Mouse (Mus musculus) megakaryocyte progenitor cell, adult 5-6 weeks (primary cell): ENCODE measurements around the gene Rcan2. TPM values are rescaled to one million over a fixed set of nuclear protein-coding genes. Genes with fewer than 3 reads are reported as not detected.

ENCODE experiments used
- ATAC-seq: replicated peaks from 2 replicates; pipeline ENCODE4 v1.8.0; 2016; ENCODE audit warnings: mild to moderate bottlenecking, moderate TSS enrichment, inconsistent platforms; ENCODE audit not compliant: poor library complexity
- total RNA-seq, 2 experiments: library from RNA; stranded (forward) in 1 of 2; stranded (reverse) in 1 of 2; fragments of 157-497, 149-512 nt in 1 of 2; fragments of 200-1000 nt in 1 of 2; gene quantifications; 2 replicates each; pipeline versions ENCODE4 v1.2.3 to v1.2.4; 2015 to 2017

The Rcan2 gene
- not detected in 2 replicates for total RNA-seq (2015)
- total RNA-seq (2017), result not detected in 2 replicates

DNA sequence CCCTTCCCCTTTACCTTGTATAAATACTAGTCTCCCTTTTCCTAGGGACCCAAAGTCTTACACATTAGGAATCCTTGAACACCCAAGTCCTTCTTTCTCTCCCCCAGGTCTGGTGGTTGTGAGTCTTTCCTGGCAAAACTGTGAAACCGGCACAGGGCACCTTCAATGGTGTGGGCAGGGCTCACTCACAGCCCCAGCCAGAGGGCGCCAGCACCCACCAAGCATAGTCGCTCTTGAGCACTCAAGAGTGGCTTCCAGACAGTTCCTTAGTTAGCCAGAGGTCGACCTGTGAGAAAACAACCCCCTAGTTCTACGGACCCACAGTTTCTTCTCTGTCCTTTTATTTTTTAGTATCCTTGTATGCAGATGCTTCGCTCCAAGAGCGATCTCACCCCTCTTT lies at the start of gene Rcan2:
TSS of gene Rcan2 (plus strand) at position 275 of the 400 bp plus-strand sequence.
- ATAC-seq, result peak; percentile 96

DNA sequence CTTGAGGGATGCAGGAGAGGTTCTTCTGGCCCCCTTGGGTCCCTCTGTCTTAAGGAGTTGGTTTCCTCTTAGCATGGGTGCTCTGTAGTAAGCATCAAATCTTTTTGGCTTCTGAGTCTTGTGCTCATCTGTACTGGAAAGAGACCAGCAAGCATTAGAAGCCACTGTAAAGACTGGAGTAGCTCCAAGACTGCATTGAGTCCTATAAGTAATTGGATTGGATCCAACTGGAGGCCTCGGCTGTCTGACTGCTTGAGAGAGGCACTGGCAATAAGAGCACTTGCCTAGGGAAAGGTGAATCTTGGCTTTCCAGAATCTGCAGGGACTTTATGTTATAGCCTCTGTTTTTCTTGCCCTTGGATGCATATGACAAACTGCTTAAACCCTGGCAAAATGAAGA lies 48.3 kb upstream of the Rcan2 start:
- ATAC-seq, result no peak

DNA sequence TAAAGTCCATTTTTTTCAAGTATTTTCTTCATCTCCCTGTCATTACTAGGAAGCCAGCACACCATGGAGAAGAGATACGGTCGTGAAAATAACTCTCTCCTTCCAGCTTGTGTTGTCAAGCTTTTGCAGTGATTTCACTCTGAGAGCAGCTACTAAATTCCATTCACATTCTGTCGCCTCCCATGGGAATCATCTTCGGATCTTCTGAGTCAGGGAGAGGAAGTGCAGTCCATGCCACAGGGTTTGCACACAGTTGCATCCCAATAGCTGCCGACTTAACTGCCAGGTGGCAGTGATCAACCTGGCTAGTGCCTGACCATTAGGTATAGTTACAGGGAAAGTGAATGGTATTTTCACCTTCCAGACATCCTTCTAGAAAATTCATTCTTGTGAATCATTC lies 46.5 kb upstream of the Rcan2 start:
- no peak for ATAC-seq

DNA sequence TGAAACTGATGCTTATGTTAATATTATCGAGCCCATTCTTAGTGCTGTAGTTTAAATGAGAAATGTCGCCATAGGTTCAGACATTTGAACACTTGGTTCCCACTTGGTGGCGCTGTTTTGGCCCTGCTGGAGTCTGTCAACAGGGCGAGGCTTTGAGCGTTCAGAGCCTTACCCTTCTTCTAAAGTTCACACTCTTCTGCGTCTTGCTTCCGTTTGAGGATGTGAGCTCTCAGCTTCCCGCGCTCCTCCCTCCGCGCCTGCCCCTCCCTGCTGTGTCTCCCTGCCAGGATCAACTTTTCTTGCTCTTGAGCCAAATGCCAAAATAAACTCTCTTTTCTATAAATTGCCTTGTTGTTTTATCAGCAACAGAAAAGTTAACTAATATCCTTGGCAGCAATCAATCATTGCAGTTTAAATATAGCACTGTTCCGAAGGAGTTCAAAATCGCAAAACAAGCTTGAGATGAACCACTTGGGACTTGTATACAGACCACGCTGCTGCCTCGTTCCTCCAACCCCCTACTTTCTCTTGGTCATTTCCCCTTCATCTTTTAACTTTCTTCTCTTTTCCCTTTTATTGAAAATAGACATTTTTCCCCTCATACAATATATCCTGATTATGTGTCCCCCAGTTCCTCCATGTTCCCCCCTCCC lies 42.4 kb upstream of the Rcan2 start:
- ATAC-seq, result peak; percentile 39; the same call in 1 of the 2 replicates

DNA sequence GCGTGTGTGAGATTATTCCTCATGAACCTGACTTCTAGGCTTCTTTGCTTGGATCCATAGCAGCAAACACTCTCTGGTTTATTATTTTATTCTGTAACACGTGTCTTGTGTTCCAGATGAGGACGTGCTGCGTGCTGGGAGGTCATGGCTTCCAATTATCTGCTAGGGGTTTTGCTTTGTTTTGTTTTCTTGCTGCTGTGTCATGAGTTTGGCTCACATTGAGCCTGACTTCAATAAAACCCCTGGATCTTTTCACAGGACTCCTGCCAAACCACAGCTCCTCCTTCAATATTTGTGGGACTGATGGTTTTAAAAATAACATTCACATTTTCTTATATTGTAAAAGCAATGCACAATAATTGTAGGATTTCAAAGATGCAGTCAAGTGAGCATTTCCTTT lies 16.6 kb upstream of the Rcan2 start:
- no peak for ATAC-seq

DNA sequence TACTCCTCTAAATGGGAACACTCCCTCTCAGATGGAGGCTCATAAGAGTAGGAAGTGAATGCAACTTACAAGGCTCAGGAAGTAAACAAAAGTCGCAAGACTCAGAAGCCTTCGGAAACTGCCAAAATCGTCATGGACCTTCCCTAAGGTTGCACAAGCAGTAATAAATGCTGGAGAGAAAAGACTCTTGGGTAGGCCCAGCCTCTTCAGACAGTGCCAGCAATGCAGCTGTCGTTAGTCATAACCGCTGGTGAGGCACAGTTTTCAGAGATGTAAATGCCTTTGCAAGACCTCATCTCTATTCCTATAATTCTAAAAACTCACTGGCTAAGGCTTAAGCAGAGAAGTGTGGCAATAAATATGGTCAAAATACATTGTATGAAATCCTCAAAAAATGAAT lies 12.9 kb upstream of the Rcan2 start:
- no peak for ATAC-seq

DNA sequence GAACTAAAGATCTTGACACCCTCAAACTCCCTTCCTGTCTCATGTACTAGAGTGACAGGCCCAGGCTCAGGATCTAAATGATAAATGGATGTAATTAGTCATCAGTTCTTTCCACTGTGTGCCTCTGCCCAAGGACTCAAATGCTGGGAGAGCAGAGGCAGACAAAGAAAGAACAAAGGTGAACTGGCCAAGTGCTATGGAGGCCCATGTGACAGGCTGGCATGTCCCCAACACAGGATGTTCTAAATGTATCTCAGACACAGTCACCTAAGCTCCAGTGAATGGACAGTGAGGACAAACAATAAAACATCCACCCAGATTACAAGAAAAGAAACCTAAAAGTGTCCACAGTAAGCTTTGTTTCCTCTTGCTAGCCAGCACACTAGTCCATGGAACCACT lies 11.8 kb upstream of the Rcan2 start:
- no peak for ATAC-seq

DNA sequence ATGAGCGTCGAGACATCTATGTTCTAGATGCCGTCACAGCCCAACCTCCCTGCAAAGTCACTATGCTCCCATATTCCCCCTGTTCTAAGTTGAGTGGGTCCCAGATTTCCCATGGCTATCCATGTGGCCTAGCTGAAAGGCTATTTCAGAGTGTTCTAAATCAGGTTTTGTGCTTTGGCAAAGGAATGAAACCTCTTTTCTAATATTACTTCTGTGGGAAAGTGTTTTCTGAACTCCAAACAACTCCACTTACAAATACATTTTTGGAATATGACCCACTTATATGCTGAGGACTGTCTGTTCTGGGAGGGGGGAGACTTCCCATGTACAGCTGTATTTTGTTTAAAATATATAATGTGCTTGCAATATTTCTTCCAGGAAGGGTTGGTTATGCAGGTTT lies 9.4 kb upstream of the Rcan2 start:
- ATAC-seq, result no peak

DNA sequence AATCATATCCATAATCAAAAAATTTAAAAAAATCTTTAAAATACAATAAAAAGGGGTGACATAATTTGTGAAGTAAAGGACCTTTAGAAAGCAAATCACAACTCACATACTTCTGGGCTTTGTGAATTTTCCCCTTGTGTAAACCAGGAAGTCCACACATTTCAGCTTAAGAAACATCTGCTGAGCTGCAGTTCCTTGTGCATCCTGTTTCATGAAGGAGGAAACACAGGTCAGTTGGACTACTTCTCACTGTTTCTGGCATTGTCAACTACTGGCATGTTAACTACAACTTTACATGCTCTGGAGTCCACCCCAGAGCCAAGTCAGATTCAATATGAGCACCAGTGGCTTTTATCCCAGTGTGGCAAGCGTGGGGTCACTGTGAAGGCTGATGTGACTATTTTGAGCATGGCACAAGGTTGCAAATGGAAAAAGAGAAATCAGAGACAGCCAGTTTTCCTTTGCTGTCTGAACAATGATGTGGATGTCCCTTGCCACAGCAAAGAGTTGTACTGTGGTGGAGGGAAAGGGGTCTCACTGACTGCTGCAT lies 6.3 kb upstream of the Rcan2 start:
- no peak; the same call in 1 of the 2 replicates for ATAC-seq

DNA sequence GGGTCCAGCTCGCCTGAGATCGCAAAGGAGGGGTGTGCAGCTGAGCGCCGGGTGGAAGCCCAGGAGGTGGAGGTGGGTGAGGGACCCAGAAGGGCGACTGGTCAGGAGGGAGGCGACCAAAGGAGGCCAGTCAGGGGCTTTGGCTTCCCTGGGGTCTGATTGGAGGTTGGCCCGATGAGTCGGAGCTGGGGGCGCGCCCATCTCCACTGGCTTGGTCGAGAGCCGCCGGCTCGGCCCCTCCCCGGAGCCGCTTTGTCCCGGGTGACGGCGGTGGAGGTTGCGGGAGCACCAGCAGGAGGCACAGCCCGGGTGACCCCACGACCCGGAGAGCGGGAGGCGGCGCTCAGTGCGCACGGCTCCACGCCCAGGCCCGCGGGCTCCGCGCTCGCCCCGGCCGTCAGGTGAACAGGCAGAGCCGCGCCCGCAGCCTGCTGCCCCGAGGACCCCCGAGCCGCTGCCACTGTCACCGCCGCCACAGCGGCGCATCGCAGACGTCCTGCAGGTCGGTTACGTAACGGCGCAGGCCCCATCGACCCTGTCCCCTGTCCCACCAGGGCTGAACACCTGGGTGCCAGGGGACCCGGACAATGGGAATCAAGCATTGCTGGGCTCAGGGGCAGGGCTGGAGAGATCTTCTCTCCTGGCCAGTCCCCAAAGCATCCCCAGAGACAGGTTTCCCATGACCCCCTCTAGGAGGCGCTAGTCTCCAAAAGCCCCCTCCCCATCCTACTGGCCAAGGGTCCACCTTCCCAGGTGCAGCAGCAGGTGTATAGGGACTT lies 633 bp downstream of the Rcan2 start:
- ATAC-seq, result peak; percentile 73

DNA sequence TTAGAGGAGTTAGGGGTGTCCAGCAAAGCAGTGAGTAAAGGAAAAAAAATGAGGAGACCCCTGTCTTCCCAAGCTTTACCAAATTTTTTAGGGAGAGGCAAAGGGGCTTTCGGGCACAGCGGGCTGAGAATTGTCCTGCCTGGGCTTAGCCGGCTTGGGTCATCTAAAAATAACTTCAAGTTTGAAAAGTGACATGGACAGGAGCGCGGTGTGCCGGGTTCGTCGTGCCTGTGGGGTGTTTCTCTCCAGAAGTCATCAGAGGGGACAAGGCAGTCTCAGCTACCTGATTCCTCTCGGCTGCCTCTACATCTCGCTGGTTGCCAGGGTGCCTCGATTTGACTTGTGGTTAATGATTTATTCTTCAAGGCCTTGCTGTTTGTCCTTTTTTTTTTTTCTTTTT lies 1.3 kb downstream of the Rcan2 start:
- no peak for ATAC-seq

DNA sequence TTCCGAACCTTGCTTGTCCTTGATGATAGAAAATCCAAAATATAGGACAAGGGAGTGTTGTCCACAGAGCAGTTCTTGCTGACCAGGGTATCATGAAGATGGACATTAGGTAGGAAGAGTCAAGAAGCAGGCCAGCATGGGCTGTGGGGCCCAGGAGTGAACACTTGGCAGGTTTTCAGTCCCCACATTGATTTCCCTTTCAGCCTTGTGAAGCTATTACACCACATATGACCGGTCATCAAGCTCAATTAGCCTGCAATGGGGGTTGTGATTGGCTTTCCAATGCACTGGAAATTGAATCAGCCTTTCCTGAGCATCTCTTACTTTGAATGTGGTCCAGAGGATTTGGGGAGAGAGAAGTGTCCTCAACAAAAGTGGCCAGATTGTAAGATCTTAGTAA lies 2.0 kb downstream of the Rcan2 start:
- no peak for ATAC-seq

DNA sequence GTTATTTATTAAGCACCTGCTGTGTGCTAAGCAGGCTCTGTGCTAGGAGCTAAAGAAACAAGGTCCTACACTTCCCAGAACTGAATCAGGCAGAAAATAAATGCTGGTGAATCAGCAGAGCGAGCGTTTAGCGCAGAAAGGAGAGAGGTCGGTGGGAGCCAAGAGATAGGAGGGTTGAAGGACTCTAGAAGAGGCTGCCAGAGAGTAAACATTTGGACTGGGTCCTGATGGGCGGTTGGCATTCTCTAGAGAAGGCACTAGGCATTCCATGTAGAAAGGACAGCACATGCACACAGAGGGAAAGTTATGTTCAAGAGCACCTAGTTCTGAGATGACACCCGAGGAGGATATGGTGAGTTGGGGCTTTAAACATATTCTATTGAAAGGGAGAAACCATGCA lies 2.6 kb downstream of the Rcan2 start:
- no peak for ATAC-seq

DNA sequence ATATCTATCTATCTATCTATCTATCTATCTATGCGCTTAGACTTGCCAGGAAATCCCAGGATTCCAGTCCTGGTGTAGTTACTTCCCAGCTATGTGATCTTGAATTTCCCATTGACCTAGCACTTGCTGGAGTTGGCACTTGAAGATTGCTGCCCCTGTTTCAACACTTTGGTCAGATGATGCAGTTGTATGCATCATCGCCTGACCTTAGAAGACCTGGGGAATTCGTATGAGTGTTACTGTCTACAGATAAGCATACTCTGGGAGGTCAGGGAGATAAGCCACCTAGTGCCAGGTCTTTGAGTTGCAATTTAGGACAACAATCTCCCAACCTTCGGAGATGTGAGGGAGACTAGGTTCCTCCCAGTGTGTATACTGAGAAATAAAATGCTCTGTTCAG lies 5.7 kb downstream of the Rcan2 start:
- 0 out of 2 replicates have a peak, but pooled peaks have one; percentile 44 for ATAC-seq

DNA sequence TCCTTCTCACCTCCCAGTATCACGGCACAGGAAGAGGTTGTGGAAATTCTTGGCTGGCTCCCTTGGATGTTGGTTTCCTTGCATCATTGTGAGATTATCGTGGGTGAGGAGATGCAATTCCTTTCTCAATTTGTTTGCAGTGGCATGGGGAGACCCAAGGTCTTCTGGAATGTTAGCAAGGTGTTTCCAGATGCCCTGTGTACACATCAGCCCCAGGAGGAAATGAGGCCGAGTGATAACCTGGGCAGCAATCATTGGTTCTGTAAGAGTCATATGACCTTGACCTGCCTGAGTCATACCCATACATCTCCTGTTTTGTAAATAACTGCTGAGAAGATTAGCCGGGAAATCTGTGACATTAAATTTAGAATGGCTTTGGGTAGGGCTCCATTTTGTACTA lies 10.3 kb downstream of the Rcan2 start:
- no peak for ATAC-seq

DNA sequence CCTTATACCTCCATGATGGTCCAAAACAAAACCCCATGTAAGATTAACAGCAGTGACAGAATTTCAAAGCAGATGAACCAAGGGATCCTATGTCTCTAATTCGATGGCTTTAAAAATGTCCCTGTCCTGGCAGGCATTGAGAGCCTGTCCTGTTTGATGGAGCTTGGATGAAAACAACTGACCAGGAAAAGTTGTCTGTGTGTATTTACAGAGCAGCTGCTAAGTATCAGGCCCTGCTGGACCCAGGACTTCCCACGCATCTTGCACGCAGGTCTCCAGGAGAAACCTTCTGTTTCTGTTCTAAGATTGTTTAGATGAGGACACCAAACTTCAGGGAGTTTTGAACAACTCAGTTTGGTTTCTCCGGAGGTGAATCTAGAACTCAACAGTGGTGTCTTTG lies 14.2 kb downstream of the Rcan2 start:
- no peak for ATAC-seq

DNA sequence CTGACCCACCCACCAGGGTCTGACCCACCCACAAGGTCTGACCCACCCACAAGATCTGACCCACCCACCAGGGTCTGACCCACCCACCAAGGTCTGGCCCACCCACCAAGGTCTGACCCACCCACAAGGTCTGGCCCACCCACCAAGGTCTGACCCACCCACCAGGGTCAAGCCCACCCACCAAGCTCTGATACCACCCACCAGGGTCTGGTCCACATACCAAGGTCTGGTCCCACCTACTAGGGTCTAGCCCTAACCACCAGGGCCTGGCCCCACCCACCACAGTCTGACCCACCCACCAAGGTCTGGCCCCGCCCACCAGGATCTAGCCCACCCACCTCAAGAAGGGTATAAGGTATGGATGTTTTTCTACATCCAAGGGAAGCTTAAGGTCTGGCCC lies 15.3 kb downstream of the Rcan2 start:
- no peak for ATAC-seq

DNA sequence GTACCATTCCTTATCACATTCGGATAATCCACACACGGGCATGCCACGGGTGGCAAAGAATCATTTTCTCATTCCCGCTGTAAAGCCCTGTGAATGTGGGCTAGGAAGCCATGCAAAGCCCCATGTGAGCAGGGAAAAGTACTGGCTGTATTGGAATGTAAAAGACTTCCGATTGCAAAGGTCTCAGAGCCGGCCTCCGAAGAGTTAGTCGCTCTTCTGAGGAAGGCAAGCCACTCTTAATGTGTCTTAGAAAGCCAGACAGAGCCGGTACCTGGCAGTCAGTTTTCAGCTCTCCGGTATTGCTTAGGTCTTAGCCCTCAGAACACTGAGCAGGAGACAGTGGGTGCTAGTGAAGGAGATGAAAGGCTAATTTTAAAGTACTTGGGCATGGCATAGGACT lies 16.0 kb downstream of the Rcan2 start:
- no peak for ATAC-seq

DNA sequence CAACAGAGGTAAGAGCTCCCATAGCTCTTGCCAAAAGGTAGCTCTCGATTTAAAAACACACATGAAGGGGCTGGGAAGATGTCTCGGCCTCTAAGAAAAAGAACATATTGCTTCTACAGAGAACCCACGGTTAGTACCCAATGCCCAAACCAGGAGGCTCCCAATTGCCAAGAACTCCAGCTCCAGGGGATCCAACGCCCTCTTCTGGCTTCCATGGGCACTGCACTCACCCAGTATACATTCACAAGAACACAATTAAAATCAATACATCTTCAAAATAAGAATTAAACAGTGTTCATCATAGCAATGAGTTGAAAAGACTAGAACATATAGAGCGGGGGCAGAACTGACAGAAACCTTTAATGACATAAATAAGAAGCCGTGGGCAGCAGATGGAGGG lies 17.2 kb downstream of the Rcan2 start:
- ATAC-seq, result no peak

DNA sequence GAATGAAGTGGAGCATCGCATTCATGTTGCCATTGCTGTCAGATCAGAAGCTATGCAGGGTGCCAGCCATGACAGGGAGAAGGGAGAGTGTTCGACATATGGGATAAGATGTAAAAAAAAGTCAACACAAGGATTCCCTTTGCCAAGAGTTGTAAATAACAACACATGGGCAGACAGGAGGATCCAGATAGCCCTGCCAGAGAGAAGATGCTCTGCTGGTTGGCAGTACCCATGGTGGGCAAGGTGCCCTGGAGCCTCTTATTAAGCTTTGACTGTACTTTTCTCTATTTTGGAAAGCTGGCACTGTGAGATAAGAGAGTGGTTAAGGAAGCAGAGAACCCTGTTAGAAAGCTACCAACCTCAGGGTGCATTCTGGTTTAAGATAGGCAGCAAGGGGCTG lies 19.8 kb downstream of the Rcan2 start:
- ATAC-seq, result peak; percentile 68

DNA sequence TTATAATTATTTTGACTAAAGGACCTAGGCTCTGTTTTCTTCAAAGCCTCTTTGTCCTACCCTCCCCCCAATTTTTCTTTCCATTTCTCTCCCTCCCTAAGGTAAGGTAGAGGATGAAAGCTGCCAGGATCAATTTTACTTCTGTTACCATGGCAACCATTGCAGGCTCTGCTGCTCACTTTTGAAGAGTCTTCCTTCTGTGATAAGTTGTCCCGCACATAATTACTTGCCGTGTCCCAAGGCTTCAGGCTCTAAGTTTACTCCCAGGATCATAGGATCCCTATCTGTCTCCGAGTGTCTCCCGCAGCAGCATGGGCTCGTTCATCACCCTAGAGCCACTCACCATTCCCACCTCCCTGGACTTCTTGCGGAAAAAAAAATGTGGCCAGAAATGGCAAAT lies 21.1 kb downstream of the Rcan2 start:
- no peak for ATAC-seq

DNA sequence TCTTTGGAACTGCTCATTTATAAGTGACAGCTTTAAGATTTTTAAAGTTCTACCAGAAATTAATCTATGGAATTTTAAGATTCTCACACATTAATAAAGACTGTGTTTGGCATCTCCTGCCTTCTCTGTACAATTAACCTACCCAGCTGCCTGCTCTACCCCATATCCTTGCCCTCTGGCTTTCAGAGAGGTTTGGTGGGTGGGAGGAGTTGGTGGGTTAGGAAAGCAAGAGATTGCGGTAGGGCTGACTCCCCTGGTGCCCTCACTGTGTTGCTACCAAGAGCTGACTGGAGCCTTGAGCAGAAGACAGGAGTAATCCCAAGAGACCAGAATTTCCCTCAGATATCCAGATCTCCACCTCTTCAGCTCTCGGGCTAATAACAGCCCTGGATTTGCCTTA lies 21.5 kb downstream of the Rcan2 start:
- ATAC-seq, result no peak
